Mouse (Mus musculus) hindbrain, embryonic 16.5 days (tissue): ENCODE data around the gene Syt12. TPM values are rescaled to one million over a fixed set of nuclear protein-coding genes. Genes with fewer than 3 reads are reported as not detected.

Experiments used
- ATAC-seq: fragments of 200-750 bp; cut with Nextera tagmentation; 2 replicates; pipeline ENCODE4 v1.8.0; 2017; ENCODE audit warnings: moderate TSS enrichment, moderate library complexity
- H3K27ac ChIP-seq: fragments of 300-500 bp; sonication (generic); 2 replicates; pipeline ENCODE4 v1.5.1; 2014; ENCODE audit warnings: low read depth, mild to moderate bottlenecking, control low read depth, low read length, moderate library complexity
- H3K27me3 ChIP-seq: fragments of 300-500 bp; sonication (generic); replicated peaks from 2 replicates; pipeline ENCODE4 v1.6.1; 2014; ENCODE audit warnings: low read length; ENCODE audit not compliant: control insufficient read depth, insufficient read depth
- H3K36me3 ChIP-seq: fragments of 300-500 bp; sonication (generic); 2 replicates; pipeline ENCODE4 v1.6.1; 2014; ENCODE audit warnings: mild to moderate bottlenecking, low read length, moderate library complexity, mixed read lengths; ENCODE audit not compliant: control insufficient read depth, insufficient read depth
- H3K4me1 ChIP-seq: fragments of 300-500 bp; sonication (generic); 2 replicates; pipeline ENCODE4 v1.6.1; 2014; ENCODE audit warnings: low read depth, low read length; ENCODE audit not compliant: control insufficient read depth, insufficient read depth
- H3K4me2 ChIP-seq: fragments of 300-500 bp; sonication (generic); 2 replicates; pipeline ENCODE4 v1.6.1; 2014; ENCODE audit warnings: mild to moderate bottlenecking, low read length, control low read depth, moderate library complexity
- H3K4me3 ChIP-seq: fragments of 300-500 bp; sonication (generic); 2 replicates; pipeline ENCODE4 v1.5.1; 2014; ENCODE audit warnings: mild to moderate bottlenecking, low read length, control low read depth, moderate library complexity
- H3K9ac ChIP-seq: fragments of 300-500 bp; sonication (generic); 2 replicates; pipeline ENCODE4 v1.6.1; 2014; ENCODE audit warnings: low read depth, mild to moderate bottlenecking, control low read depth, low read length, moderate library complexity
- H3K9me3 ChIP-seq: fragments of 300-500 bp; sonication (generic); 2 replicates; pipeline ENCODE4 v1.6.1; 2014; ENCODE audit warnings: mild to moderate bottlenecking, low read length, moderate library complexity; ENCODE audit not compliant: control insufficient read depth
- WGBS: fragments of 180-500 bp; shearing (Covaris S2); extraction: QIAGEN DNeasy Blood & Tissue Kit; methylation state at CpG from one replicate; pipeline ENCODE4 v1.1.7; 2014; 5-methylcytosine and 5-hydroxymethylcytosine counted together
- polyA plus RNA-seq: library from polyadenylated mRNA; unstranded; fragments of >200 nt; fragmentation: Nextera tagmentation; extraction: Ambion mirVana; gene quantifications from 2 replicates; pipeline ENCODE4 v1.2.1, GENCODE M21; 2015

The Syt12 gene
- polyA plus RNA-seq, 1 experiment from 2014 or later, result 9.0 TPM

DNA sequence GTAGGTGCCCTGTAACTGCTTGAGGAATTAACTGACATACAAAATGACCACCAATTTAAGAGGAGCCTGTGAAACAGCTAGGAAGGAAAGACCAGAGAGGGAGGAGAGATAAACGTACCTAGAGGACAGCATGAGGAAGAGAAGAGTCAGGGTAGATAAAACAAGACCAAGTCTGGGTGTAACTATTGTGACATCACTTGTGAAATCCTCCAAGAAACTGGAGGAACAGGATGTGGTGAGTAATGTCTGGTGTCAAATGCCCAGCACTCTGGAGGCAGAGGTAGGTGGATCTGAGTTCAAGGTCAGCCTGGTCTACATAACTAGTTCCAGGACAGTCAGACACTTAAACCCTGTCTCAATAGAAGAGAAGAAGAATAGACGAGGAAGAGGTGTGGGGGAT, 68.2 kb downstream of the Syt12 start:
- H3K9ac ChIP-seq, result no peak overlapping the region
- no peak overlapping the region for H3K4me3 ChIP-seq
- H3K9me3 ChIP-seq, result no peaks in the 10 kb centered on the region
- no peaks in the 10 kb centered on the region for H3K27me3 ChIP-seq
- WGBS, result 57% methylated on average over 2 of the region's 2 CpGs
- ATAC-seq, result no peak
- H3K4me1 ChIP-seq, result no peaks in the 10 kb centered on the region
- H3K4me2 ChIP-seq, result no peak overlapping the region
- H3K36me3 ChIP-seq, result no peaks in the 10 kb centered on the region
- no peak overlapping the region for H3K27ac ChIP-seq

DNA sequence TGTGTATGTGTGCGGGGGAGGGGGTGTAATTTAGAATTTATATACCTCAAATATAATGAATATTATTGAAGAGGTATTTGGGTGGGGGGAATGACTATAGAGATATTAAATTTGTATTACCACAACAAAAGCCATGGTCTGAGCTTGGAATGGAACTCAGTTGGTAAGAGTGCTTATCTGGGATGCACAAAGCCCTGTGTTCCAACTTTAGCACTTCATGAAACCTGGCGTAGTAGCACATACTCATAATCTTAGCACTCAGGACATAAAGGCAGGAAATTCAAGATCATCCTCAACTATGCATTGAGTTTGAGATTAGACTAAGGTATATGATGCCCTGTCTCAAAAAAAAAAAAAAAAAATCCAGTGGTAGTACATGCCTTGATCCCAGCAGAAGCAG, 72.4 kb downstream of the Syt12 start:
- 96% methylated on average over 2 of the region's 2 CpGs for WGBS
- Histone ChIP-seq H3K9ac (no peak overlapping the region), H3K4me2 (no peak overlapping the region), H3K9me3 (no peaks in the 10 kb centered on the region), H3K4me3 (no peak overlapping the region), H3K36me3 (no peaks in the 10 kb centered on the region), H3K4me1 (no peaks in the 10 kb centered on the region), H3K27me3 (no peaks in the 10 kb centered on the region), H3K27ac (no peak overlapping the region)
- no peak for ATAC-seq

DNA sequence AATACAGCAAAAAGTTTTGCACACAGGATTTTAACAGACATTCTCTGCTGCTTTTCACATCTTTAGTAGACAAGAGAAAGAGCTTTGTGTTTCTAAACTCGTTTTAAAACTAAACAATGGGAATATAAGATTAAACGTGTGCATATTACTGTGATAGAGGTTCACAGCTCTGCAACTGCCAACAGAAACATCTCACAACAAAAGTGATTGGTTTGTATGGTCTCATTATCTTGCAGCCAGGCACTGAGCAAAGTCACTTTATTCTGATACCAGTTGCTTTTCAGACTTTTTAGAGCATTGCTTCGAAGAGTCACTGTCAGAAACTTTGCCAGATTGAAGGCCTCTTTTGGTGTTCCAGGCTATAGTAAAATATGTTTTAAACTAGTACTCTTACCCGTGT, 78.3 kb downstream of the Syt12 start:
- Histone ChIP-seq H3K36me3 (no peaks in the 10 kb centered on the region), H3K9ac (no peak overlapping the region), H3K4me2 (no peak overlapping the region), H3K27ac (no peak overlapping the region), H3K4me3 (no peak overlapping the region), H3K4me1 (peaks cover 11% of the 10 kb centered on the region), H3K27me3 (no peaks in the 10 kb centered on the region), H3K9me3 (no peaks in the 10 kb centered on the region)
- ATAC-seq, result no peak
- 76% methylated on average over 4 of the region's 4 CpGs for WGBS

- ATAC-seq, result no peak
- peak overlapping the region; percentile 85 for H3K27ac ChIP-seq
- WGBS, result 30% methylated on average over 8 of the region's 8 CpGs
Measured at GRCm38 (mm10) chr19:4398630-4398948, 78.7 kb downstream of the Syt12 start.

GRCm38 (mm10) chr19:4397798-4398629, 79.2 kb downstream of the Syt12 start, which contains the start of gene Kdm2a:
Gene Kdm2a (minus strand): TSS chr19:4398285.
- Histone ChIP-seq H3K9ac (peak within 1 kb of the TSS; percentile 89), H3K4me3 (peak within 1 kb of the TSS; percentile 99), H3K4me1 (peaks cover 15% of the 10 kb centered on the region), H3K27me3 (no peaks in the 10 kb centered on the region), H3K27ac (peak within 1 kb of the TSS; percentile 85), H3K9me3 (no peaks in the 10 kb centered on the region), H3K36me3 (no peaks in the 10 kb centered on the region), H3K4me2 (peak within 1 kb of the TSS; percentile 78)
- under 1% methylated on average over 65 of the region's 82 CpGs for WGBS
- no peak for ATAC-seq

More at GRCm38 (mm10) chr19:4398630-4398948, 78.7 kb downstream of the Syt12 start:
- H3K4me3 ChIP-seq, result peak overlapping the region; percentile 99
- H3K9me3 ChIP-seq, result no peaks in the 10 kb centered on the region
- H3K36me3 ChIP-seq, result no peaks in the 10 kb centered on the region
- H3K9ac ChIP-seq, result peak overlapping the region; percentile 89
- peak overlapping the region; percentile 78 for H3K4me2 ChIP-seq
- H3K4me1 ChIP-seq, result peaks cover 13% of the 10 kb centered on the region
- no peaks in the 10 kb centered on the region for H3K27me3 ChIP-seq

DNA sequence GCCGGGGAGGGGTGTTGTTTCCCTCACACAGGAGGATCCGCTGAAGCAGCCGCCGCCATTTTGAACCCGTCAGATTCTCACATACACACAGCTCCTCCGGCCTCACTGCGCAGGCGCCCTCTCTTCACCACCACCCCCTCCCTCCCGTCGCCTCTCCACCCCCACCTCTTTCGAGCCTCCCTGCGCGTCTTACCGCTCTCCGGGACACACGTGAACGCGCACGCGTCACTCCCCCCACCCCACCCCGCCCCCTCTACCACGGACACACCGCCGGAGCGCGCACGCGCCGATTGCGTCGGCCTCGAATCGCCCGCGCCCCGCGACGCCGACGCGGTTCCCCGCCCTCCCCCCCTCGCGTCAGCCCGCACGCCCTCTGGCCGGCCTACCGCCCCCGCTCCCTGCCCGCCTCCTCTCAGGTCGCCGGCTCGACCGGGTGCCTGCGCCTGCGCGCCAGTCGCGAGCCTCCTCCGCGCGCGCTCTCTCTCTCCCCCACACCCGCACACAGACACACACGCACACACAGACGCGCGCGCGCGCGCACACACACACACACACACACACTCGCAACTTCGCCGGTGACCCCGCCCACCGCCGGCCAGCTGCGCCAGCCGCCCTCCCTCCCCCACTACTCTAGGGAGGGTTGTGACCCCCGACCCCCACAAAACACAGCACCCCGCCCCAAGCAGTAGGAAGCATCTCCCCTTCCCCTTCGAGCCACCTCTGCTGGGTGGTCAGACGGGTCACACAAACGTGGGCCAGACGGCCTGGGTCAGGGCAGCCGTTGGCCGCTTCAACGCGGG, 80.0 kb downstream of the Syt12 start:
- ATAC-seq, result peak; percentile 94

GRCm38 (mm10) chr19:4396081-4396997, 80.9 kb downstream of the Syt12 start:
- H3K27ac ChIP-seq, result peak overlapping the region; percentile 96
- no peaks in the 10 kb centered on the region for H3K36me3 ChIP-seq
- H3K27me3 ChIP-seq, result no peaks in the 10 kb centered on the region
- H3K9ac ChIP-seq, result peak overlapping the region; percentile 99
- H3K4me3 ChIP-seq, result peak overlapping the region; percentile 99
- ATAC-seq, result peak; percentile 55
- H3K4me2 ChIP-seq, result peak overlapping the region; percentile 86
- no peaks in the 10 kb centered on the region for H3K9me3 ChIP-seq
- WGBS, result 0% methylated on average over 59 of the region's 80 CpGs
- peaks cover 23% of the 10 kb centered on the region for H3K4me1 ChIP-seq

More for the DNA sequence above, 80.0 kb downstream of the Syt12 start:
- H3K4me1 ChIP-seq, result peaks cover 21% of the 10 kb centered on the region
- peak overlapping the region; percentile 96 for H3K27ac ChIP-seq
- H3K9ac ChIP-seq, result peak overlapping the region; percentile 99
- no peaks in the 10 kb centered on the region for H3K36me3 ChIP-seq
- peak overlapping the region; percentile 86 for H3K4me2 ChIP-seq
- no peaks in the 10 kb centered on the region for H3K9me3 ChIP-seq
- under 1% methylated on average over 55 of the region's 90 CpGs for WGBS
- H3K4me3 ChIP-seq, result peak overlapping the region; percentile 99
- H3K27me3 ChIP-seq, result no peaks in the 10 kb centered on the region
